Mouse (Mus musculus) ES-E14 (cell line): ENCODE measurements around the gene Vamp3. TPM values are rescaled to one million over a fixed set of nuclear protein-coding genes. Genes with fewer than 3 reads are reported as not detected.

Experiments used
- DNase-seq: peaks from one replicate; pipeline ENCODE4 v3.0.0-alpha.2; 2013; ENCODE audit warnings: low read depth, low spot score
- H3K27ac ChIP-seq: 2 replicates; pipeline ENCODE4 v1.5.1; 2012; ENCODE audit warnings: low read depth, mild to moderate bottlenecking, low read length, moderate library complexity, mixed read lengths; ENCODE audit not compliant: poor library complexity, insufficient read depth, severe bottlenecking
- H3K36me3 ChIP-seq: 2 replicates; pipeline ENCODE4 v1.6.1; 2012; ENCODE audit warnings: mild to moderate bottlenecking, low read length, moderate library complexity, mixed read lengths; ENCODE audit not compliant: control insufficient read depth, poor library complexity, insufficient read depth, severe bottlenecking
- H3K4me1 ChIP-seq, 2 experiments: fragments of 150-350 bp in 1 of 2; sonication (generic) in 1 of 2; 2 replicates each; pipeline ENCODE4 v1.6.1; 2012; ENCODE audit warnings: low read length in 2 of 2, mild to moderate bottlenecking in 1 of 2, mixed read lengths in 1 of 2; ENCODE audit not compliant: control insufficient read depth in 2 of 2, insufficient read depth in 2 of 2, poor library complexity in 1 of 2
- H3K4me3 ChIP-seq, 2 experiments: fragments of 150-350 bp in 1 of 2; sonication (generic) in 1 of 2; 2 replicates each; pipeline ENCODE4 v1.5.1; 2012; ENCODE audit warnings: low read length in 2 of 2, low read depth in 1 of 2, mild to moderate bottlenecking in 1 of 2, mixed read lengths in 1 of 2; ENCODE audit not compliant: insufficient read depth in 1 of 2, poor library complexity in 1 of 2, severe bottlenecking in 1 of 2
- H3K9ac ChIP-seq: 2 replicates; pipeline ENCODE4 v1.6.1; 2012; ENCODE audit warnings: low read depth, mild to moderate bottlenecking, low read length, mixed read lengths; ENCODE audit not compliant: poor library complexity, insufficient read depth, severe bottlenecking
- H3K9me3 ChIP-seq: fragments of 150-350 bp; sonication (generic); 2 replicates; pipeline ENCODE4 v1.6.1; 2012; ENCODE audit warnings: low read depth, mild to moderate bottlenecking, low read length; ENCODE audit not compliant: control insufficient read depth, insufficient read depth
- CHD2 ChIP-seq: IDR thresholded peaks from 2 replicates; pipeline ENCODE4 v1.6.1; 2014; ENCODE audit warnings: mild to moderate bottlenecking, low read depth, low read length, inconsistent platforms
- HCFC1 ChIP-seq: IDR thresholded peaks from 2 replicates; pipeline ENCODE4 v1.6.1; 2012; ENCODE audit warnings: low read length, inconsistent platforms, borderline replicate concordance; ENCODE audit not compliant: insufficient read depth
- MAFK ChIP-seq: IDR thresholded peaks from 2 replicates; pipeline ENCODE4 v1.6.1; 2014; ENCODE audit warnings: mild to moderate bottlenecking, low read depth, low read length, inconsistent platforms; ENCODE audit not compliant: insufficient read depth
- ZC3H11A ChIP-seq: IDR thresholded peaks from 2 replicates; pipeline ENCODE4 v1.6.1; 2012; ENCODE audit warnings: low read depth, mild to moderate bottlenecking, inconsistent platforms, low read length, borderline replicate concordance
- ZNF384 ChIP-seq: IDR thresholded peaks from 2 replicates; pipeline ENCODE4 v1.6.1; 2012; ENCODE audit warnings: low read depth, low read length, inconsistent platforms
- in situ Hi-C, 2 experiments: fragments of 600-800 bp; cut with MboI; formaldehyde crosslinking; loops; one replicate each; pipeline ENCODE4 v1.15.1; 2025; ENCODE audit warnings: low sequenced_read_pairs in 2 of 2, inconsistent platforms in 1 of 2; ENCODE audit not compliant: unreplicated experiment in 2 of 2
- total RNA-seq: library from RNA; depleted of rRNA; stranded (reverse); fragments of 300-350 nt; gene quantifications from 2 replicates; pipeline ENCODE4 v1.2.3, GENCODE M21; 2012

Vamp3 gene
- total RNA-seq, 1 experiment, result 45.9 TPM

DNA sequence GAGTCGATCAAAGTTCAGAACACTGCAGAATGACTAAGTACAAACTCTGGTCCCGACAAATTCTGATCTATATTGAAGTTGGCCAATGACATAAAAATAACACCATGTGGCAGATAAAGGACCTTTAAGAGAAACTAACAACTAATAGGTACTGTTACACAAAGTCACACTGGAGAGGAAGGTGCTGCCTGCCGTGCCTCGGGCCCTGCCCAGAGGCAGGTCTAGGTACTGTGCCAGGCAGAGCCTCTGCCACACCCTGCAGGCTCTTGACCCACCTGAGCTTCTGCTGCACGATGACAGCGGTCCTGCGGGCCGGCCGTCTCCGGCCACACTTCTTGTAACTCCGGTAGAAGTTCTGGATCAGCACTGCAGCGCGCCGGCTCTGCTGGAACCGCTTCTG, 17.1 kb upstream of the Vamp3 start:
- Histone ChIP-seq H3K9me3 (no peaks in the 10 kb centered on the region), H3K9ac (no peak overlapping the region), H3K4me3 (no peak overlapping the region), H3K27ac (no peak overlapping the region), H3K36me3 (peaks cover 15% of the 10 kb centered on the region; the same call in 1 of the 2 replicates), H3K4me1 (no peaks in the 10 kb centered on the region)
- DNase-seq, result no peak
- in situ Hi-C loops, result loop anchor here in 1 of 2 experiments (5.0 kb wide), 1 partner anchor 67 kb away; no protein-coding TSS in a partner anchor
- TF ChIP-seq ZC3H11A, result no peak
- no peak for TF ChIP-seq HCFC1
- TF ChIP-seq ZNF384, result no peak

DNA sequence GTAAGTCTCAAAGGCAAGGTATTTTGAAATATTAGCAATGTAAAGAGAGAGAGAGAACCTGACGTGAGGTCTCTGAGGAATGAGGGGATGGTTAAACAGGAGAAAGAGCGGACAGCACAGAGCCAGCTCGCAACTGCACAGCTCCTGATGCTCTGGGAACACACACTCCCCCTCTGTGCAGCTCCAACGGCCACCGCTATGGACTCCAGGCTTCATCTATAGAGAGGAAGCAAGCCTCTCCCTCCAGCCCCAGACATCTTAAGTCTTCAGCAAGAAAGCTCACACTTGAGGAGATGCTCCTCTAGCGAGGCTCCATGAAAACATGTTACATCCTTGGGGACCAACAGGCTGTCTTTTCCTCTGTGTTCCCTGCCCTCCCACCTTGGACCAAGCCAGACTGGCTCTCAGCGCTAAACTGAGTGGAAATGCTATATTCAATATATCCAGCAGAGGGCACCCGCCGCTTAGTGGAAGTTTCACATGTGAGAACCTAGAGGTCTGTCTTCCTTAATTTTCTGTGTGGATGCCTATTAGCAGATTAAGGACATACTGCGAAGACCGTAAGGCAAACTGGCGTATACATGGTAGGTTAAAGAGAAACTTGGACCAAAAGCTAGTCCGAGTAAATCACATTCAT, 15.5 kb upstream of the Vamp3 start:
- H3K4me3 ChIP-seq, result no peak overlapping the region
- no peak for TF ChIP-seq CHD2
- TF ChIP-seq ZNF384, result no peak
- no peak for TF ChIP-seq MAFK
- TF ChIP-seq ZC3H11A, result no peak
- TF ChIP-seq HCFC1, result no peak
- in situ Hi-C loops, result loop anchor here in 1 of 2 experiments (5.0 kb wide), 1 partner anchor 69 kb away; no protein-coding TSS in a partner anchor
- H3K27ac ChIP-seq, result no peak overlapping the region
- no peaks in the 10 kb centered on the region for H3K9me3 ChIP-seq
- DNase-seq, result peak; percentile 58
- no peak overlapping the region for H3K9ac ChIP-seq
- peaks cover 12% of the 10 kb centered on the region; the same call in 1 of the 2 replicates for H3K36me3 ChIP-seq
- H3K4me1 ChIP-seq, result no peaks in the 10 kb centered on the region

DNA sequence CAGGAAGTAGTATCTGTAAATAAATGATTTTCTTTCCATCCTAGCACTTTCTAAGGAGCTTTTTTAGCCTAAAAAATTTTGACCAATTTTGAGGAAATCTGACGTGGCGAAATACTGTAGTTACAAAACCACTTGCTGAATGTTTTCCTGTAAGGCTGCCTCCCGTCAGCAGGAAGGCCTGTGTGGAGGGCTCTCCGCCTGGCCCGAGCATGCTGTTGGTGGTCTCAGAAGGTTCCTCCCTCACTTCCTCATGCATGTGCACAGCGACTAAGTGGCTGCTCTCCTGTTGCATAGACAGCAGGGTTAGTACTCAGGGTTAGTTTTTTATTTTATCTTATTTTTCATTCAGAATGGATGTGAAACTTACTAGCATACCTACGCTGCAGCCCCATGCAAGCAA, 13.2 kb upstream of the Vamp3 start:
- TF ChIP-seq MAFK (no peak), ZNF384 (no peak), HCFC1 (no peak)
- peaks cover 5% of the 10 kb centered on the region; the same call in 1 of the 2 replicates for H3K36me3 ChIP-seq
- in situ Hi-C loops, result loop anchor here in 1 of 2 experiments (5.0 kb wide), 1 partner anchor 71 kb away; no protein-coding TSS in a partner anchor
- no peaks in the 10 kb centered on the region for H3K4me1 ChIP-seq
- no peak overlapping the region for H3K27ac ChIP-seq
- no peak overlapping the region for H3K4me3 ChIP-seq
- H3K9ac ChIP-seq, result no peak overlapping the region
- no peaks in the 10 kb centered on the region for H3K9me3 ChIP-seq
- DNase-seq, result no peak

DNA sequence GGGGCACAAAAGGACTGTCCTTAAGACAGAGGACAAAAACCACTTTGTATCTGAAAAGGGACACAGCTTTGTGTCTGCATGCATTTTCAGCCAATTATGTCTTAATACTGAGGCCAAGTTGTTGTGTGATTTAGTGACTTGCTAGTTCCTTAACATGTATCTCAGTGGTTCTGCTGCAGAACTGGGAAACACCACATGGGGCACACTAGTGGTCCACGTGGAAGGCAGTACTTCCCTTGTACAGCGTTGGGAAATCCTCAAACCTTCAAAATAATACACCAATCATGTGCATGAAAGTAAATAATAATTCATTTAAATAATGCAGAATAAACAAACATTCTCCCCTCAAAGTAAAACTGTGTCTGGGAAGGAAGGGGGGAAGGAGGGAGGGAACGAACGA, 11.0 kb upstream of the Vamp3 start:
- Histone ChIP-seq H3K9me3 (no peaks in the 10 kb centered on the region), H3K9ac (no peak overlapping the region), H3K4me1 (no peaks in the 10 kb centered on the region), H3K27ac (no peak overlapping the region), H3K4me3 (no peak overlapping the region), H3K36me3 (peaks cover 3% of the 10 kb centered on the region; the same call in 1 of the 2 replicates)
- DNase-seq, result no peak
- in situ Hi-C loops, result no loop called here
- no peak for TF ChIP-seq ZNF384
- no peak for TF ChIP-seq ZC3H11A
- TF ChIP-seq CHD2, result no peak
- no peak for TF ChIP-seq HCFC1
- no peak for TF ChIP-seq MAFK

DNA sequence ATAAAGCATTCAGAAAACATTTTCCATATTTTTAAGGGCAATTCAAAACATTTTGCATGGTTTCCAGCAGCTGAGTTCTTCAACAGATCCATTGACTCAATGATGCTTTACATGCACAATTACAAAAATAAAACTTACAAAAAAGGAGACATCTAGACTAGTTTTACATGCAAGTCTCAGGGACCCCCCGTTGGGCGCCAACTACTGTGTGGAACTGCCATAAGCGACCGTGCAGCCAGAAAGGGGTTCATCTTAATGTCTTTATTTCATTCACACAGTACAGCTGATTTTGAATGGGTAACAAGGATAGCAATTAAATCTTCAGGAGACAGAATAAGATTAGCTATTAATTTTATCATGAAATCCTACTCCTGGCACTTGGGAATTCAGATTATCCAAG, 1.8 kb upstream of the Vamp3 start:
- Histone ChIP-seq H3K36me3 (peaks cover 4% of the 10 kb centered on the region; the same call in 1 of the 2 replicates), H3K4me1 (no peaks in the 10 kb centered on the region)
- in situ Hi-C loops, result no loop called here

More for the DNA sequence above, 1.8 kb upstream of the Vamp3 start:
- Histone ChIP-seq H3K4me3 (no peak overlapping the region), H3K9ac (no peak overlapping the region), H3K9me3 (no peaks in the 10 kb centered on the region), H3K27ac (no peak overlapping the region)
- DNase-seq, result no peak
- TF ChIP-seq ZC3H11A (no peak), MAFK (no peak), HCFC1 (no peak), CHD2 (no peak), ZNF384 (no peak)
